ENCODE assay signal across 8 mouse cellular contexts in the genomic region with DNA sequence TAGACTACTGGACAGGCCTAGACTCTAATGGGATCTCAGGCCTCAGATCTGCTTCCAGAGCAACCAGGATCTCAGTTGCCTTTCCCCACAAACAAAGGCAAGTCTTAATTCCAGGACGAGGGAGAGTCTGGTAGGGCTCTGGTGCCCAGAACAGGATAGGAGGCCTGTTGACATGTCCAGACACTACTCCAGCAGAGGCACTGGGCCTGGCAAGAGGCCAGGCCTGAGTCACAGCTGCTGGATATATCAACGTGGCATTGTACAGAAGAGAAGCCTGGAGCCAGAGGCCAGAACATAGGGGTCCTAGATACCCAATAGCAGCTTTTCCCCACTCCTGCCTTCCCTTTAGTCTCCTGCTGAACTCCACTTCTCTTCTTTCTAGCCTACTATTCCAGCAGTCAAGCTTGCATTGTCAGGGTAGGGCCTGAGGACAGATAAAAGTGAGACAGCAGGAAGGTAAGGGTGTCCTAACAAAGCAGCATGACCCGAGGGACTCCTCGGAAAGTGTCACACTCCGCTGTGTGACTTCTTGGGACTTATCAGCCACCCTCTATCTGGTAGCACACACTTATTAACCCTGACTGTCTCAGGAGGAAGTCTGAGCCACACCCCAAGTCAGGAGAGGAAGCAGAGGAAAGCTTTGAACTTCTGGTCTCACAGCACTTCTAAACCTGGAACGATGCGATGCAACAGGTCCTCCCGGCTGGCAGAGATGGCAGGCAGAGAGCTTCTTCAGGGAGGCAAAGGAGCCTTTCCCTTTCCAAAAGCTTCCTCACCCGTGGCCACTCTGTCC. TPM values are rescaled to one million over a fixed set of nuclear protein-coding genes. Genes with fewer than 3 reads are reported as not detected.
DNase-seq lines count a peak whose midpoint lies in the region; ATAC-seq lines count a peak whose summit lies in the region.

No protein-coding gene starts in this region.

- no peak for ATAC-seq in inflammation-experienced regulatory T-cells, adult 6 months

- peak; percentile 61 for DNase-seq in ovary, postnatal 36 days (ENCODE audit: low spot score)
- DNase-seq in ovary, postnatal 10 days (ENCODE audit: low spot score): no peak
- peak; percentile 83 for DNase-seq in adrenal gland, postnatal 25 days
- peak; percentile 98 for DNase-seq in heart, adult 11 months
- DNase-seq in kidney, postnatal 10 days: peak; percentile 65
- DNase-seq in lung, postnatal 25 days (ENCODE audit: low spot score): peak; percentile 55
- no peak for DNase-seq in thymus, adult 18-20 months

RNA-seq across cellular contexts. Expression of gene Lmna, which starts 14.7 kb away (rescaled TPM):
- total RNA-seq in adrenal gland, postnatal 25 days (2021): 90.6 and 91.1 TPM in 2 replicates
- 1 to 10 TPM; 2.6 to 8.0 (median 4.0) TPM for polyA plus RNA-seq in inflammation-experienced regulatory T-cells, adult 6 months (2017; shearing (Covaris generic))

RNA-seq across cellular contexts. Expression of gene Sema4a, which starts 34.0 kb away (rescaled TPM):
- 6.0 and 6.2 TPM in 2 replicates for total RNA-seq in adrenal gland, postnatal 25 days (2021)
- polyA plus RNA-seq in inflammation-experienced regulatory T-cells, adult 6 months (2017; shearing (Covaris generic)): 10 to 100 TPM; 24.5 to 49.0 (median 28.3) TPM

RNA-seq across cellular contexts. Expression of gene Mex3a, which starts 37.2 kb away (rescaled TPM):
- 3.3 and 3.5 TPM in 2 replicates for total RNA-seq in adrenal gland, postnatal 25 days (2021)
- polyA plus RNA-seq in inflammation-experienced regulatory T-cells, adult 6 months (2017; shearing (Covaris generic)): under 1 TPM; 0.17 to 0.20 (median 0.18) TPM

RNA-seq across cellular contexts. Expression of gene Rab25, which starts 53.1 kb away (rescaled TPM):
- not detected in 2 replicates for total RNA-seq in adrenal gland, postnatal 25 days (2021)
- polyA plus RNA-seq in inflammation-experienced regulatory T-cells, adult 6 months (2017; shearing (Covaris generic)): not detected

RNA-seq across cellular contexts. Expression of gene Lamtor2, which starts 57.8 kb away (rescaled TPM):
- 148 and 150 TPM in 2 replicates for total RNA-seq in adrenal gland, postnatal 25 days (2021)
- polyA plus RNA-seq in inflammation-experienced regulatory T-cells, adult 6 months (2017; shearing (Covaris generic)): 100 to 1,000 TPM; 149 to 189 (median 187) TPM

Comparison
In these comparisons a context has a peak if more than half of its experiments do, and no peak if none do; other contexts are left out.
1. DNase-seq: peak in ovary, postnatal 36 days (single experiment), adrenal gland, postnatal 25 days (single experiment), heart, adult 11 months (single experiment), kidney, postnatal 10 days (single experiment) and lung, postnatal 25 days (single experiment); none in ovary, postnatal 10 days (single experiment) and thymus, adult 18-20 months (0 of 2).